Mouse (Mus musculus): ENCODE results near the gene Havcr1. TPM values are rescaled to one million over a fixed set of nuclear protein-coding genes. Genes with fewer than 3 reads are reported as not detected.

Gene Havcr1
- polyA plus RNA-seq (2017; shearing (Covaris generic)) = not detected

DNA sequence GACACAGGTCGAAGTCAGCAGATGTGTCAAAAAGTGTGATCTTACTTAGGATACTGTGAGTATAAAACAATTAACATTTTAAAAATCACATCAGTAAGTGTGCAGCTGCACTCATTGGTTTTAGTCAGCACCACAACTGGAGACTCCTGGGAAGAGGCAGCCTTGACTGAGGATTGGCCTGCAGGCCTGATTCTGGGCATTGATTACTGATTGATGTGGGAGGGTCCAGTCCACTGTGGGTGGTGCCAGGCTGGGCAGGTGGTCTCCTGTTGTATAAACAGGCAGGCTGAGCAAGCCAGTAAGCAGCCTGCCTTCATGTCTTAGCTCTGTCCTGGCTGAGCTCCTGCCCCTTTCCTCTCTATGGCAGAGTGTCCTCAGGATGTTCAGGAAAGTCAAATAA is at the start of gene Havcr1:
Gene Havcr1 (plus strand): TSS at position 5 of the 400 bp plus-strand sequence.

DNA sequence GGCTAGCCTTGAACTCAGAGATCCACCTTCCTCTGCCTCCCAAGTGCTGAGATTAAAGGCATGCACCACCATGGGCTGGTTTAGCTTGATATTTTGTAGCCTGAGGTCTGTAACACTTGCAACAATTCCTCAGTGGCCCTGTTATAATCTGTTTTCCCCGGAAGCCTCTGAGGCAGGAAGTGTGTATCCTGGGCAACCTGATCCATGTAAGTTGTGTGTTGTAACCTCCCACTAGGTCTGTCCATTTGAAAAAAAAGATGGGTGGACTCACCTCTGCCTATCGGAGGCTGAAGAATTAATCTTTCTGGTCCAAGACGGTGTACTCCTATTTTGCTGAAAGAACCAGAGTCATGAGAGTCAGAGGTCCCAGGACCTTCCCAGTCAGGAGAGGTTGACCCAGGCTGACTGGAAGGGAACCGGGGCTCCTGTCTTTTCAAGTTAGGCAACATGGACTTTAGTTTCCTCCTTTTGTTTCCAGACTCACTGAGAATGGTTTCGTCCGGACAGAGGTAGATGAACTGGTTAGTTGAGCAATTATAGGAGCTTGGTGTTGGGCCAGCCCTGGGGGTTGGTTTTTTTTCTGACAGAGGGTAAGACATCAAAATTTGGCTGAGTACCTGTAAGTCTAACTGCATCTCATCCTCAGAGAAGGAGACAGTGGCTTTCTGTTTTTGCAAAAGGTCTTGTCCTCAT is 28.1 kb upstream of the Havcr1 start, which contains the start of gene Timd2:
Gene Timd2 (minus strand): TSS at position 398 of the 693 bp plus-strand sequence.

DNA sequence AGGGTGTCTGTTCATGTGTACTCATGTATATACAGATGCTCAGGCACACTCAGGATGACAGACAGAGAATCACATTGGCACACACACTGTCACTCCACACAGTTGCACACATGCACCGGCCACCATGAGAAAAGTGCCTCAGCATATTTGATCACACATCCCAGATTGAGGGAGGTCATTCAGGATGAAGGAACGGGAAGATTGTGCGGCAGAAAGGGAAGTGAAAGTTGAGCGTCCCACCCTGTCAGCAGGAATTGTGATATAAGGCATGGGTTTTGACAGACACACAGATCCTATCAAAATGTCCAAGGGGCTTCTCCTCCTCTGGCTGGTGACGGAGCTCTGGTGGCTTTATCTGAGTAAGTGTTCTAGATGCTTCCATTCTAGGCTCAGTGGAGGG is 75.6 kb downstream of the Havcr1 start, which contains the start of gene Timd4:
Gene Timd4 (plus strand): TSS at position 290 of the 400 bp plus-strand sequence.

Other genes starting within 250 kb of the Havcr1 start
- gene Gm12169, start 210.9 kb upstream of the Havcr1 start, polyA plus RNA-seq (2017; shearing (Covaris generic)) = under 1 TPM in 1 of 2 experiments, not detected in 1; 0.62 TPM
- gene BC053393, start 163.5 kb upstream of the Havcr1 start, polyA plus RNA-seq (2017; shearing (Covaris generic)) = not detected
- under 1 TPM; 0.12 to 0.28 TPM for gene Dppa1, start 105.8 kb upstream of the Havcr1 start, polyA plus RNA-seq (2017; shearing (Covaris generic))
- gene Timd2, start 28.0 kb upstream of the Havcr1 start, polyA plus RNA-seq (2017; shearing (Covaris generic)) = under 1 TPM in 1 of 2 experiments, not detected in 1; 0.76 TPM
- under 1 TPM; 0.28 to 0.51 TPM for gene Timd4, start 75.7 kb downstream of the Havcr1 start, polyA plus RNA-seq (2017; shearing (Covaris generic))

Data from inflammation-experienced regulatory T-cells (primary cell).